Mouse (Mus musculus) splenic B cell, adult 2 months (primary cell): ENCODE measurements around the gene Egln2.

ENCODE experiments used
- DNase-seq: peaks from one replicate; pipeline ENCODE4 v3.0.0-alpha.2; 2011; ENCODE audit warnings: low read depth, low spot score
- H3K27me3 ChIP-seq: 2 replicates; pipeline ENCODE4 v1.6.1; 2012; ENCODE audit warnings: mild to moderate bottlenecking, low read length, moderate library complexity, mixed read lengths; ENCODE audit not compliant: control insufficient read depth, poor library complexity, insufficient read depth, severe bottlenecking
- H3K36me3 ChIP-seq: 2 replicates; pipeline ENCODE4 v1.6.1; 2012; ENCODE audit warnings: mild to moderate bottlenecking, low read length, moderate library complexity, mixed read lengths; ENCODE audit not compliant: control insufficient read depth, poor library complexity, insufficient read depth, severe bottlenecking

Gene Egln2

DNA sequence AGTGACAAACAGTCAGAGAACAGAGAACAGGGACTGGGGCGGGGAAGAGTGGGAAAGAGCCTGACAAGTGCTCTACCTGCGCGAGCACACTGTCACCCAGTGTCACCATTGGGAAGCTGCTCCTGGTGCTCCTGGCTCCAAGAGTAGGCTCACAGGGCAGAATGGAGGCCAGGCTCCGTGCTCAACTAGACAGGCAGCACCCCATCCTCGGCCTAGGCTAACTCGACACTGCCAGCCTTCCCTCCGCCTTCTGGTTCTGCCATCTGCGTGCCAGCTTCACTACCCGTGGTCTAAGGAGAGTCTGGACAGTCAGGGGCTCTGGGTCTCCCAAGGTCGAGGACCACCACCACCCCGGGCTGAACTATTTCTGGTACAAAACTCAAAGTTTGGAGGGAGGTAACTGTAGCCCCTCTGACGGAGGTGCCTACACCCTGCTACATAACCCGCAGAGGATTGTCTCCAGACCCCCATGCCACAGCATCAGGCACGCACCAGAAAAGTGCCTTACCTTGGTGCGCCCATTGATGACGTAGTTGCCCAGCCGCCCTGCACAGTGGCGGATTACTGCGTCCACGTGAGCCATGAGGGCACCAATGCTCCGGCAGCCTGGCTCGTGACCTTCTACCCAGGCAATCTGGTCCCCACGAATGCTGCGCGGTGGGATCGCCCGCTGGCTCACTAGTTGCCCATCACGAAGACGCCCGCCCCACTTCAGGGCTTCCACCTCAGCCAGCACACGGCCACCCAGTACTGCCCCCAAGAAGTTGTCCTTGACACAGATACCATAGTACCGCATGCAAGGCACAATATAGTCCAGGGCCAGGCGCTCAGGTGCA, 2.3 kb downstream of the Egln2 start:
- H3K27me3 ChIP-seq = no peaks in the 10 kb centered on the region
- no peak for DNase-seq

DNA sequence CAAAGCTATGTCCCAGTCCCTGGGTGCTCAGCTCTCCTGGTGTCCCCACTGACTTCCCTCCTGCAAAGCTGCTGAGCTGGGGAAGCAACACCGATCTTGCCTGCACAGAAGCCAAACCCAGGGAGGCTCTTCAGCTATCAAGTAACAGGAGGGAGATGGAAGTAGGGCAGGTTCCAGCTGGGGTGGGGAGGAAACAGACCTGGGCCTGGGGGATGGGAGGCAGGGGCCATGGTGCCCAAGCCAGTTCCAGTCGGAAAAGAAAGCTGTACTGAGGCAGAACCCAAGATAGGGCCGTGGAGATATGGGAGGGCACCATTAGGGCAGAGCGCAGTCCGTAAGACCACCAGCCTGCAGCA, 3.2 kb downstream of the Egln2 start:
- DNase-seq = no peak
- no peaks in the 10 kb centered on the region for H3K27me3 ChIP-seq

More for the DNA sequence above, 2.3 kb downstream of the Egln2 start:
- H3K36me3 ChIP-seq = peaks cover 2% of the 10 kb centered on the region

DNA sequence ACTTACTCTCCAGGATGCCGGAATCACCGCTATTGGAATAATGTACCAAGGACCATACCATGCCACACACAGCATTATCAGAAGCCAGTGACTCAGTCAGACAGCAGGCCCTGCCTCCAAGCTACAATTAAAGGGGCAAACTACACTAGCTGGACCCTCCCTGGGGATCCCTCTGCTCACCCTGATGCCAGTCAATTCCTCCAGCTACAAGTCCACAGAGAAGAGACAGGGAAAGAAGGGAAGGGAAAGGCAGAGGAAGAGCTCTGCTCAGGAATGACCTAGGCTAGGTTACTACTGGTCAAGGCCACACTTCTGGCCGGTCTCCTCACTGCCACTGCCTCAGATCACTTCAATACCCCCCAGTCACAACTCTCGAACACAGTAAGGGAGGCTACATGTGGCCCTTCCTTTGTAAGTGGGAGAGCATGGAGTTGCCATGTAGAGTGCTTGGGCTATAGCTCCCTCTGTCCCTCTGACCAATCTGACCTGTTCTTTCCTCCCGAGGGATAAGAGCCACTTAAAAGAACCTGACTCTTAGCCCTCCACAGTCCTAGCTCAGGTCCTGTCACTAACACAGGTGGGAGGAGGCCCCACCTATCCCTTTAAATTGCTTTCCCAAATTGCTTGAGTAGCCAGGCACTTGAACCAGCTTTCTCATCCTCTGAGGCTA, 3.7 kb downstream of the Egln2 start:
- Histone ChIP-seq H3K27me3 (no peaks in the 10 kb centered on the region), H3K36me3 (peaks cover 9% of the 10 kb centered on the region)
- no peak for DNase-seq

More for the DNA sequence above, 3.2 kb downstream of the Egln2 start:
- H3K36me3 ChIP-seq = peaks cover 8% of the 10 kb centered on the region

DNA sequence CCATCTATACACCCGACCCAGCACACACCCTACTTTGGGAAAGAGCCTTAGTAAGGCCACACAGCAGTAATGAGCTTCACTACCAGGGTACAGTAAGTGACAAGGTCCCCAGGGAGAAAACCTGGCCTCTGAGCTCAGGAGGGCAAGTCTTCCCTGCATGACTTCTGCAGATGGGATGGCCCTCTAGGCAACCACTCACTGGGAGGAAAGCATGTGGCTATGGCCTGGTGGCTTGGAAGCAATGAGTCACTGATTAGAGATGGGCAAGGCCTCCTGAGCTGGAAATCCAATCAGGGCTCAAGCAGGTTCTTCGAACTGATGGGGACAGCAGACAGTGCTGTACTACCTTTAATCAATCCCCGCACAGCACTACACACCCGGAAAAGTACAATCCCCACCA, 4.9 kb downstream of the Egln2 start:
- peaks cover 9% of the 10 kb centered on the region for H3K36me3 ChIP-seq
- no peaks in the 10 kb centered on the region for H3K27me3 ChIP-seq
- DNase-seq = no peak

DNA sequence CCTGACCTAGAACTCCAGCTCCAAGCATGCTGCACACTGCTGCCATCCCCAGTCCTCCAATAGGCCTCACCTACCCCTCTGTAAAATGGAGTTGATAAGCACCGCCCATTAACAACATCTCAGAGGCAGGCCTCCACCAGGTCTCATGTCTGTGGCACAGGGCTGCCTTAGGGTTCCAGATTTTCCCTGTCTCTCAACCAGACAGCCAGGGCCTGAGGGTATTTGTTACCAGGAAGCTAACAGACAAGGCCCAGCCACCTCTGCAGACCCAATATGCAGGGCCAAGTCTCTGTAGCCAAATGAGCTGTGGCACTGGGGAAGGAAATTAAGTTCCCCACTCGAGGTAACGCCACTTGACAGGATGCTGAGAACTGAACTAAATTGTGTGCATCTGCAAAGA, 5.7 kb downstream of the Egln2 start:
- no peak for DNase-seq
- no peaks in the 10 kb centered on the region for H3K27me3 ChIP-seq
- H3K36me3 ChIP-seq = peaks cover 9% of the 10 kb centered on the region

DNA sequence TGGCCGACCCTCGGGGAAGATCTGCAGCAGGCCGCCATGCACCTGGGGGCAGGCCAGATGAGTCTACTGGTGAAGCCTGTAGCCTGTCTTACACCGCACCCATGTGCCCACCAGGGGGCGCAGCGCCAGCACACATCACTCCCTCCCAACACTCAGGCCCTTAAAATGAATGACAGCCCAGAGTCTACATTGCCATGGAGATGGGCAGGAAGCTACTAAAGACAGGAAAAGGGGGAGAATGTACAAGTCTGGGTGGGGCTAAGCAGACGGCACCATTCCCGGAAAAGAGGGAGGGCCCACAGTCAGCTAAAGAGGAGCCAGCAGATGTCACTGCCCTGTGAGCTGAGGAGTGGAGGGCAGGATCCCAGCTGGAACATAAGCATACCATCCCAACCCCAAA, 6.7 kb downstream of the Egln2 start:
- no peaks in the 10 kb centered on the region for H3K27me3 ChIP-seq
- peak; percentile 92 for DNase-seq
- H3K36me3 ChIP-seq = peaks cover 7% of the 10 kb centered on the region

DNA sequence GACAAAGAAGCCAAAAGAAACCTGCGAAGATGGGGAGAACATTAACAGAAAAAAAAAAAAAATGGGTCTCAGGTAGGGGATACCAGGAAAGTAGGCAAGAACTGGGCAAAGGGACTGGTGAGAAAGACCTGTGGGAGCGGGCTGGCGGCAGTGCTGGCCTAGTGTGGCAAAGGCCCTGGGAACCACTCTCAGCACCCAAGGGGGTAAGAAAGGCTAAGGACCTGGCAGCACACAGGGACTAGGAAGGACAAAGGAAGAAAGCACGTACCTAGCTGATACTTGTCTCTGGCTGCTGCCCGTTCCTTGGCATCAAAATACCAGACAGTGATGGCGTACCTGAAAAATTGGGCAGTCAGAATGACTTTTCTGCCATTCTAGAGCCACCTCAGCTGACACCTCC, 7.3 kb downstream of the Egln2 start:
- peaks cover 7% of the 10 kb centered on the region for H3K36me3 ChIP-seq
- DNase-seq = no peak
- no peaks in the 10 kb centered on the region for H3K27me3 ChIP-seq

DNA sequence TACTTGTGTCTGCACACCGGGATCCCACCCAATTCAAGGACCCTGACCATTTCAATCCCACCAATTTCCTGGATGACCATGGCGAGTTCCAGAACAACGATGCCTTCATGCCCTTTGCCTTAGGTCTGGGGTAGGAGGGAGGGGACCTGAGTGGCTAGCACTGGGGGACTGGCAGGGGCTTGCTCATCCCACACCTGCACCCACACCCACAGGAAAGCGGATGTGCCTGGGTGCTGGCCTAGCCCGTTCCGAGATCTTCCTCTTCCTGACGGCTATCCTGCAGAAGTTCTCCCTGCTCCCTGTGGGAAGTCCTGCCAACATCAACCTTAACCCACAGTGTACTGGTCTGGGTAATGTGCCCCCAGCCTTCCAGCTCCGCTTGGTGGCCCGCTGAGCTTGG, 8.4 kb downstream of the Egln2 start:
- Histone ChIP-seq H3K27me3 (no peaks in the 10 kb centered on the region), H3K36me3 (peaks cover 7% of the 10 kb centered on the region)
- DNase-seq = no peak

DNA sequence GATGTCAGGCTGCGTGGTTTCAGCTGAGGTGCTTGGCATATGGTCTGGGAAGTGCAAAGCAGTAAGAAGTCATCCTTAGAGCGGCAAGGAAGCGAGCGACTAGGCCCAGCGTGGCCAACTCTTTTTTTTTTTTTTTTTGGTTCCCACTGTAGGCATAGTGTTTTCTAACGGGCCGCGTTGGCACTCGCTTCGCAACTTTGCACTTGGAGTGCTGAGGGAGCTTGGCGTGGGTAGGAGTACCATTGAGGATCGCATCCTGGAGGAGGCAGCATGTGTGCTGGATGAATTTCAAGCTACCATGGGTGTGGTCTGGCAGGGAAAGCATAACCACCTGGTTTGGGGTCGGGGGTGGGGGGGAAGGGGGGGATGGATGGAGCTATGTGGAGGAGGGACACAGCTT, 10.6 kb downstream of the Egln2 start:
- DNase-seq = no peak

DNA sequence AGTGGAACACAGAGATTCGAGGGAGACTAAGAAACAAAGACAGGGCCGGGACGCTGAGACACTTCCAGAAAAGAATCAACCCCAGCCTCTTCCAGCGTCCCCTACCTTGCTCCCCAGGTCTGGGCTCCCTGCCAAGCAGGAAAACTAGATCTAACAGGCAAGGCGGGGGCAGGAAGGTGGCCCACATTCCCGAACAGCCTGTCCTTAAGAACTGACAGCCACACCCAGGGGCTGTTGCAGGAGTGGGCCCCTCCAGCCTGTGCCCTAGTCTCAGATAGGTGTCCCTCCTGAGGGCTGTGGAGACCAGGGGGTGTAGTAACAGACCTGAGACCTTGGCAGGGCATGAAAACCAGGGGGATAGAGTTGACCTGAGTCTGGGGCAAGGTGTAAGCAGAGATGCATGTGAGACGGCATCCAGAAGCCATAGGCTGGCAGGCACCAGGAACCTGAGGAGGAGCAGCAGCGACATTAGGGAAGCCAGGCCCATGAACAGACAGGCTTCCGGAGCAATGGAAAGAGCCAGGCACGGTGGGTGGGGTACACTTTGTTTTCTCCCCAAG, 13.3 kb downstream of the Egln2 start, which contains the start of gene Cyp2t4:
Cyp2t4 (plus strand) TSS at position 510 of the 560 bp plus-strand sequence.
- Histone ChIP-seq H3K36me3 (0 out of 2 replicates have a peak, but pooled peaks cover 1% of the 10 kb centered on the region), H3K27me3 (no peaks in the 10 kb centered on the region)
- no peak for DNase-seq

More for the DNA sequence above, 10.6 kb downstream of the Egln2 start:
- H3K36me3 ChIP-seq = peaks cover 7% of the 10 kb centered on the region
- no peaks in the 10 kb centered on the region for H3K27me3 ChIP-seq

DNA sequence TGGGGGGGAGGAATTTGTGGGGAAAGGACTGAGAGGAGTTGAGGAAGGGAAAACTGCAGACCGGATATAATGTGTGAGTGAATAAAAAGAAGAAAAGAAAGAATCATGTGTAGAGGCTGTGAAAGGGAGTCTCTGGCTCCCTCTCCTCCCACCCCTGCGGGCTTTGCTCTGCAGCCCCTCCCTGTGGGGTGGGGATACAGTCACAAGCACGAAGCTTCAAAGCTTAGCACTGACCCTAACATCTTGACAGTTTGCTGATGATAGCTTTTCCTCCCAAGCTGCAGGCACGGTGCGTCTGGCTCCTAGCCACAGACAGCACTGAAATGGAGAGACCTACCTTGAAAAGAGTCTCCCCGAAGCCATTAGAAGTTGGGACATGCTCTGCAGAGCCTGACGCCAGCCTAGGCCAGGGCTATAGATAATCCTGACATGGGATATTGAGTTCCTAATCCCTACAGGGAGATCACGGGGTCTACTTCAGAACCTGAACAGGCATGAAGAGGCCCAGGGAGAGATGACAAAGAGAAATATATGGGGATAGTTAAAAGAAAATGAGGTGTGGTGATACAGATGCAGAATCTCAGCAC, 30.1 kb downstream of the Egln2 start:
- Histone ChIP-seq H3K36me3 (no peaks in the 10 kb centered on the region), H3K27me3 (no peaks in the 10 kb centered on the region)
- DNase-seq = no peak

DNA sequence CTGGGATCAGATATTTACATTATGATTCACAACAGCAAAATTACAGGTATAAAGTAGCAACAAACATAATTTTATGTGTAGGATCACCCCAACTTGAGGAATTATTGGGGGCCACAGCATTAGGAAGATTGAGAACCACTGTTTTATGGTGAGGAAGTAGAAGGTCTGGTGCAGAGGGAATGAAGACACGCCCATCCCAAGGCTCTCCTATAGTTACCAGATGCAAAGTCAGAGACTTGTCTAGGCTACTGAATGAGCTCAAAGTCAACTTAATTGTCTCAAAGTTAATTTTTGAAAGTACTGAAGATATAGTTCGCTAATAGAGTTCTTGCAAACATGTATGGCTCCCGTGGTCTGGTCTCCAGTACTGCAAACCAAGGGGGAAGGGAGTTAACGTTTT, 32.8 kb downstream of the Egln2 start:
- no peaks in the 10 kb centered on the region for H3K27me3 ChIP-seq
- no peak for DNase-seq
- H3K36me3 ChIP-seq = no peaks in the 10 kb centered on the region

DNA sequence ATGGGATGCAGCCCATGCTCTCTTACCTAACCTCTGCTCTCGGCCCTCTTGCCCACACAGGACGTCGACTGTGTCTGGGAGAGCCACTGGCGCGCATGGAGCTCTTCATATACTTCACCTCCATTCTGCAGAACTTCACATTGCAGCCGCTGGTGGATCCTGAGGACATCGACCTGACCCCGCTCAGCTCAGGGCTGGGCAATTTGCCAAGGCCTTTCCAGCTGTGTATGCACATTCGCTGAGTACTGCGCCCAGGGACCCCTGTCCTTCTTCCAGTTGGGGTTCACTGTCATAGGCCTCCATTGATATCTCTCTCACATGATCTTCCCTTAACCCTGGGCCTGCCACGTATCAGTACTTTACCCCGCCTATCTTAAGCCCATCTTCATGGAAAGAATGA, 33.4 kb downstream of the Egln2 start:
- no peak for DNase-seq
- no peaks in the 10 kb centered on the region for H3K27me3 ChIP-seq
- no peaks in the 10 kb centered on the region for H3K36me3 ChIP-seq

DNA sequence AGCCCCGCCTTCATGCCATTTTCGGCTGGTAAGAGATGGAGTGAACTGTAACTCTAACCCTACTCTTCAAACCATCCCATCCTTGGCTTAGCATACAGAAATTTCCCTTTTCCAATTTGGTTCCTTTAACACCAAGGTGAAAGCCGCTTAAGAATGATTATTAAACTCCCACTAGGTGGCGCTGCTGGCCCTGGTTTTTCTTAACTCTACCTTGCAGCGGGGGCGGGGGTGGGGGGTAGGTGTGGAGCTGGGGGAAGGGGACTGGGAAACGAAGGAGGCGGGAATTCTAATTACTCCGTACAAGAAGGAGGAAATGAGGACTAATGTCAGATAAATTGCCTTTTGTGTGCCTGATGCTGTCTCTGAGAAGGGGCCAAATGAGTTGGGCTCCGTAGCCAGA, 34.0 kb downstream of the Egln2 start:
- H3K36me3 ChIP-seq = no peaks in the 10 kb centered on the region
- no peaks in the 10 kb centered on the region for H3K27me3 ChIP-seq
- peak; percentile 66 for DNase-seq

DNA sequence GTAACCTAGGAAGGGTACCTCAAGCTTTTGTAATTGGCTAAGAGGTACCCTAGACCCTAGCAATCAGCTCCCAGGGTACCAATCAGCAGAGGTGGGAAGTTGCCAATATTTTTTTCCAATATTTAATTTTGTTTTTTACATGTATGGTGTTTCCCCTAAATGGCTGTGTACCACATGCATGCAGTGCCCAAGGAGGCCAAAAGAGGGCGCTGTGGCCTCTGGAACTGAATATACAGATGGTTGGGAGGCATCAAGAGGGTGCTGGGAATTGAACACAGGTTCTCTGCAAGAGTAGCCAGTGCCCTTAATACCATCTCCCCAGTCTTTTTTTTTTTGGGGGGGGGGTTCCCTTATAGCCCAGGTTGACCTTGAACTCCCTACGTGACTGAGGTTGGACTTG, 35.2 kb downstream of the Egln2 start:
- no peak for DNase-seq
- no peaks in the 10 kb centered on the region for H3K36me3 ChIP-seq

More for the DNA sequence above, 35.2 kb downstream of the Egln2 start:
- H3K27me3 ChIP-seq = no peaks in the 10 kb centered on the region
